Mouse (Mus musculus) erythroblast, embryonic 14.5 days (primary cell): ENCODE data around the gene Sf3b4.
"Not testable (repeated sequence)": the region's sequence is repeated elsewhere in the genome, so short reads cannot be mapped to it uniquely, and the experiment has no call there.

ENCODE experiments used
- GATA1 ChIP-seq: IDR thresholded peaks from 2 replicates; pipeline ENCODE4 v1.6.1; 2012; ENCODE audit warnings: low read length, inconsistent platforms, mixed read lengths
- TAL1 ChIP-seq: IDR thresholded peaks from 3 replicates; pipeline ENCODE4 v1.6.1; 2012; ENCODE audit warnings: low read length, inconsistent platforms, mixed read lengths

- TF ChIP-seq GATA1, TAL1: not testable (repeated sequence)
Observed at GRCm38 (mm10) chr3:96198601-96199251, 26.6 kb downstream of the Sf3b4 start.
